Mouse (Mus musculus) brain, embryonic 14.5 days (tissue): ENCODE data around the gene B3galt5.

ENCODE experiments used
- CTCF ChIP-seq: fragments of 200-500 bp; IDR thresholded peaks from 2 replicates; pipeline ENCODE4 v1.5.1; 2012; ENCODE audit warnings: inconsistent platforms, mild to moderate bottlenecking, moderate library complexity, borderline replicate concordance; ENCODE audit not compliant: insufficient read depth, insufficient read length; ENCODE audit errors: extremely low read depth
- POLR2A ChIP-seq: fragments of 200-500 bp; IDR thresholded peaks from 2 replicates; pipeline ENCODE4 v1.6.1; 2012; ENCODE audit warnings: mild to moderate bottlenecking, inconsistent platforms, borderline replicate concordance; ENCODE audit not compliant: poor library complexity, insufficient read depth, insufficient read length, severe bottlenecking; ENCODE audit errors: extremely low read depth

DNA sequence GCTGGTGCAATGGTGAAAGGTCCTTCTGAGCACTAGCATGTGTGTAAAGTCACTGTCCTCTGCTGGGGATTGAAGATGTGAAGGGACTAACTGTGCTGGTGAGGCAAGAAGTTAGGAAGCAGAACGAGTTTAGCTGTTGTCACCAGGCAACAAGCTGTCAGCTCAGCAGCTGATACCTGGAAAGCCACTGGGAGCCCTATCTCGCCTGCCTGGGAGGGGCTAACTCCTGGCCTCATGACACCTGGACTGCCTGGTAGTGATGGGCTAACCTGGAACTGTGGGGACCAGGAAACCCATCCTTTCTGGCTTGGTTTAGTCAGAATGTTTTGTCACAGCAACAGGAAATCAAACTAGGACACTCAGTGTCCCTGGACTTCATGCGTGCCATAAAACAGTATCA is 41.0 kb downstream of the B3galt5 start:
- no peak for TF ChIP-seq POLR2A
- TF ChIP-seq CTCF: no peak
